Mouse (Mus musculus): ENCODE results near the gene Senp7.

GRCm38 (mm10) chr16:56014076-56014475 is 34.1 kb upstream of the Senp7 start:
- TF ChIP-seq CTCF (IDR thresholded peaks at IDR 0.05; ENCODE audit: borderline replicate concordance, insufficient read depth, low read length) = no peak
- no peak for TF ChIP-seq POLR2A (IDR thresholded peaks at IDR 0.05; ENCODE audit: low read depth, low read length)
